Mouse (Mus musculus) ES-Bruce4 (cell line): ENCODE measurements around the gene Renbp. TPM values are rescaled to one million over a fixed set of nuclear protein-coding genes. Genes with fewer than 3 reads are reported as not detected.

Experiments
- H3K27ac ChIP-seq: 2 replicates; pipeline ENCODE4 v1.5.1; 2012; ENCODE audit warnings: low read length, inconsistent platforms; ENCODE audit not compliant: insufficient read depth
- H3K27me3 ChIP-seq: 2 replicates; pipeline ENCODE4 v1.6.1; 2012; ENCODE audit warnings: mild to moderate bottlenecking, low read length, inconsistent platforms; ENCODE audit not compliant: control insufficient read depth, poor library complexity, insufficient read depth, severe bottlenecking
- H3K36me3 ChIP-seq: 2 replicates; pipeline ENCODE4 v1.6.1; 2012; ENCODE audit warnings: inconsistent platforms, mild to moderate bottlenecking, low read length, moderate library complexity; ENCODE audit not compliant: control insufficient read depth, poor library complexity, insufficient read depth, severe bottlenecking
- H3K4me1 ChIP-seq: one replicate; pipeline ENCODE4 v1.8.1; 2011; ENCODE audit warnings: low read length; ENCODE audit not compliant: control insufficient read depth, insufficient read depth
- H3K4me3 ChIP-seq: 2 replicates; pipeline ENCODE4 v1.5.1; 2011; ENCODE audit warnings: low read depth, mild to moderate bottlenecking, low read length
- H3K9ac ChIP-seq: 2 replicates; pipeline ENCODE4 v1.6.1; 2012; ENCODE audit warnings: low read depth, mild to moderate bottlenecking, inconsistent platforms; ENCODE audit not compliant: poor library complexity, severe bottlenecking
- H3K9me3 ChIP-seq: replicated peaks from 2 replicates; pipeline ENCODE4 v1.6.1; 2012; ENCODE audit warnings: mild to moderate bottlenecking, low read length, inconsistent platforms; ENCODE audit not compliant: control insufficient read depth, poor library complexity, insufficient read depth, severe bottlenecking
- CTCF ChIP-seq: IDR thresholded peaks from one replicate; pipeline ENCODE4 v1.8.1; 2011; ENCODE audit warnings: low read depth, low read length
- EP300 ChIP-seq: IDR thresholded peaks from 2 replicates; pipeline ENCODE4 v1.6.1; 2011; ENCODE audit warnings: low read depth, low read length; ENCODE audit not compliant: insufficient read depth
- POLR2A ChIP-seq: IDR thresholded peaks from one replicate; pipeline ENCODE4 v1.8.1; 2011; ENCODE audit warnings: low read length; ENCODE audit not compliant: insufficient read depth
- polyA plus RNA-seq: library from polyadenylated mRNA; stranded (reverse); fragments of >200 nt; gene quantifications from 2 replicates; pipeline ENCODE4 v1.2.4, GENCODE M21; 2011; ENCODE audit warnings: low read depth; ENCODE audit not compliant: missing spikeins, insufficient read depth, insufficient read length

Renbp gene
- 79.7 and 84.6 TPM in 2 replicates for polyA plus RNA-seq

DNA sequence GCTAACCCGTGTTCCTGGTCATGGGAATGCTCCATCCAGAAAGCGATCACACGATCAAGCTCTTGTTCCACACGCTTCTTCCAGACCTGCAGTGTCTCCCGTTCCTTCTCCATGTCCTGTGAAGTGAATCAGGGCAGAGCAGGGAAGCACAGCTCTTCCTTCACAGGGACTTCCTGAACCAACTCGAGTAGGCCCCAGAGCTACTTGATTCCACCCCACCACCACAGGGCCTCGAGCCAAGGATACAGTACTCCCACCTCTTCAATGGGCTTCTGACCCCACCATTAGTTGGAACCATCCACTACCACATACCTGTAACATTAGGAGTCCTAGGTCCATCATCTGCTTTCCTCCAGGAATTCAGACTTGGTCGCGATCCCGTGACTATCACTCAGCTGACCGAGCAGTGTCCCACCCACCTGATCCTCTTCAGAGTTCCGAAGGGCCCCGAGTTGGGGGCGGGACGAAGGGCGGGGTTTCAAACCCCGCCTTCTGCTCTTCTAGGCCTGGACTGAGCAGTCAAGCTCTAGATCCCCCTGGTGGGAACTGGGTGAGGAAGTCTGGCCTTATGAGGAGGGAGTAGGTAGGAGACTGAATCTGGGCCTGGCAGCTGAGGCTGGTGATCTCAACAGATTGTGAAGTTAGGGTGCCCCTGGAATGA, at the start of gene Renbp:
Renbp (minus strand) TSS at position 449 of the 661 bp plus-strand sequence.
- H3K4me1 ChIP-seq = no peaks in the 10 kb centered on the region
- peaks cover 19% of the 10 kb centered on the region for H3K36me3 ChIP-seq
- no peaks in the 10 kb centered on the region for H3K9me3 ChIP-seq
- peak within 1 kb of the TSS; percentile 49 for H3K27ac ChIP-seq
- peak within 1 kb of the TSS; percentile 72 for H3K9ac ChIP-seq
- TF ChIP-seq CTCF = no peak
- TF ChIP-seq POLR2A = peak; percentile 27
- H3K4me3 ChIP-seq = peak within 1 kb of the TSS; percentile 93
- H3K27me3 ChIP-seq = no peaks in the 10 kb centered on the region

DNA sequence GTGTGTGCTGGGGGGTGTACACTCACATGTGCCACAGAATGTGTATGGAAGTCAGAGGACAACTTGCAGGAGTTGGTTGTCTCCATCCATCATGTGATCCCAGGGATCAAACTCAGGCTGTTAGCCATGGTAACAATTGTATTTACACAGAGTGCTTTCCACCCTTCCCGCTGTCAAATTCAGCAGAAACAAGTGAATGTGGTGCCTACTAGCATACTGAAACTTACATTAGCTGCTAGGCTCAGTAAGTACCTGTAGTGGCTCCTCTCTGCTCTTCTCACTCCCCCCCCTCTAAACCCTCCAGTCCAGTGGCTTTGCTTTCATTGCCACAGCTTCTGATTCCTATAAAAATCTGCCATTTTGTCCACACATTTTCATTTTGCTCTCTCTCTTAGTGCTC, 47.1 kb upstream of the Renbp start:
- no peaks in the 10 kb centered on the region for H3K4me1 ChIP-seq
- no peaks in the 10 kb centered on the region for H3K9me3 ChIP-seq
- H3K36me3 ChIP-seq = no peaks in the 10 kb centered on the region
- no peaks in the 10 kb centered on the region for H3K27me3 ChIP-seq
- no peak overlapping the region for H3K27ac ChIP-seq
- H3K4me3 ChIP-seq = no peak overlapping the region
- no peak overlapping the region for H3K9ac ChIP-seq
- TF ChIP-seq POLR2A (no peak), EP300 (no peak), CTCF (no peak)

DNA sequence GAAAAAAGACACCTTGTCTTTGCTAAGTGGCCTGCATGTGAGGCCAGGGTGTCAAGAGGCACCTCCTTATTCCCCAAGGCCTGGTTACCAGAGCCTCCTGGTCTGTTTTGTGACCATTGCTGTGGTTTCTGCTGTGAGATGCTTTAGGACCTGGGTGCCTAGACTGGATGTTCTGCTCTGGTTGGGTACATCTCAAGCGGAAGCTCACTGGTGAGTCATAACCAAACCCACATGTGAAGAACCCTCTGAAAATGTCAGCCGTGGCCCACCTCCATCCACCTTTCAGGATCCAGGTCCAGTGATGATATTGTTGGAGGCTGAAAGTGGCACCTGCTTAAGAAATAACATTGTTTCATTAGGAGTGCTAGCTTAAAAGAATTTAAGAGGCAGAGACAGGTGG, 45.6 kb upstream of the Renbp start:
- H3K4me3 ChIP-seq = no peak overlapping the region
- H3K9me3 ChIP-seq = no peaks in the 10 kb centered on the region
- H3K36me3 ChIP-seq = no peaks in the 10 kb centered on the region
- TF ChIP-seq CTCF (no peak), EP300 (no peak)
- H3K4me1 ChIP-seq = no peaks in the 10 kb centered on the region
- no peaks in the 10 kb centered on the region for H3K27me3 ChIP-seq
- H3K9ac ChIP-seq = no peak overlapping the region
- no peak overlapping the region for H3K27ac ChIP-seq

DNA sequence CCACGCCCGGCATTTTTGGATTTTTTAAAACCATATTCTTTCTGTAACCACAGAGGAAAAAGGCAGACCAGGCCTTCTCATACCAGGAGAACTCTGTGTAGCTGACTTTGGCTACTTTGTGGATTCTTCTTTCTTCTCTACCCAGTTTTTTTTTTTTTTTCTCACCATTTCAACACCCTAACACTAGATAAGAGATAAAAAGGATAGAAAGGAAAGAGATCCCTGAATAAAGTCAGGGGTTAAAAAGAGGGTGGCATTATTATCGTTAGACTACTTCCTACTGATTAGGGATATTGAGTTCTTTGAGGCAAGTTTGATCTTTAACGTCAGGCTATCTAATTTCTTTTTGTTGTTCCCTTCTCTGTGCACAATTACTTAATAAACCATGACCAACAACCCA, 42.1 kb upstream of the Renbp start:
- Histone ChIP-seq H3K27me3 (no peaks in the 10 kb centered on the region), H3K36me3 (no peaks in the 10 kb centered on the region), H3K9me3 (no peaks in the 10 kb centered on the region), H3K9ac (no peak overlapping the region), H3K27ac (no peak overlapping the region), H3K4me3 (no peak overlapping the region), H3K4me1 (no peaks in the 10 kb centered on the region)
- TF ChIP-seq POLR2A (no peak), EP300 (no peak), CTCF (no peak)

DNA sequence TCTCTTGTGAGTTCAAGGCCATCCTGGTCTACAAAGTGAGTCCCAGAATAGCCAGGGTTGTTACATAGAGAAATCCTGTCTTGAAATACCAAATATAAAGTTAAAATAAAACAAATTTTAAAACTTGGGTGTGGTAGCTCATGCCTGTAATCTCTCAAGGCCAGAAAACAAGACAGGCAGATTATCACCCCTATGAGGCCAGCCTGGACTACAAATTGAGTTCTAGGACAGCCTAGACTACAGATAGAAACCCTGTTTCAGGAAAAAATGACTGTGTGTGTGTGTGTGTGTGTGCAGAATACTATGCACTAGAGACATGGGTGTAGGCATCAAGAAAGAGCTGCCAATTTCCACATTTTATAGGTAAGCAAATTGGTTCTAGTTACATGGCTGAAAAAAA, 40.1 kb upstream of the Renbp start:
- no peaks in the 10 kb centered on the region for H3K36me3 ChIP-seq
- H3K4me3 ChIP-seq = no peak overlapping the region
- no peak overlapping the region for H3K27ac ChIP-seq
- H3K4me1 ChIP-seq = no peaks in the 10 kb centered on the region
- no peak for TF ChIP-seq POLR2A
- TF ChIP-seq EP300 = no peak
- no peak for TF ChIP-seq CTCF
- H3K9me3 ChIP-seq = no peaks in the 10 kb centered on the region
- H3K27me3 ChIP-seq = no peaks in the 10 kb centered on the region
- H3K9ac ChIP-seq = no peak overlapping the region

DNA sequence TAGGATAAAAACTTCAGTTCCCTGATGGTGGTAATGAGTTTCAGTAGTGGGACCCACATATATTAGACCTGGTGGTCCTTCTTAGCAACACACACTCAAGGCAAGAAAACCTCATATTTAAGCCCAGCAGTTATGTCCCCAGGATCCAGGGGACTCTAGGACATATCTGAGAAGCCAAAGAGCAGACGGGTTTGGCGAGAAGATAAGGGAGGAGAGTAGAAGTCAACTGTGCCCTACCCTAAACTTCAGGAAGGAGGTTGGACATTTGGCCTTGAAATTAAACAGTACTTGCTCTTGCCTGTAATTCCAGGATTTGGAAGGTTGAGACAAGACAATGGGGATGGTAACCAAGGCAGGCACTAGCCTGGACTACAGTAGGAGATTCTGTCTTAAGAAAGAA, 39.1 kb upstream of the Renbp start:
- no peak overlapping the region for H3K27ac ChIP-seq
- no peaks in the 10 kb centered on the region for H3K27me3 ChIP-seq
- TF ChIP-seq EP300 (no peak), POLR2A (no peak), CTCF (no peak)

More for the DNA sequence above, 39.1 kb upstream of the Renbp start:
- no peaks in the 10 kb centered on the region; the same call in 1 of the 2 replicates for H3K36me3 ChIP-seq
- H3K9ac ChIP-seq = no peak overlapping the region
- no peaks in the 10 kb centered on the region for H3K9me3 ChIP-seq
- no peaks in the 10 kb centered on the region for H3K4me1 ChIP-seq
- H3K4me3 ChIP-seq = no peak overlapping the region
